Mouse (Mus musculus): Measurements from ENCODE around the gene Gadd45b.

Gadd45b gene

DNA sequence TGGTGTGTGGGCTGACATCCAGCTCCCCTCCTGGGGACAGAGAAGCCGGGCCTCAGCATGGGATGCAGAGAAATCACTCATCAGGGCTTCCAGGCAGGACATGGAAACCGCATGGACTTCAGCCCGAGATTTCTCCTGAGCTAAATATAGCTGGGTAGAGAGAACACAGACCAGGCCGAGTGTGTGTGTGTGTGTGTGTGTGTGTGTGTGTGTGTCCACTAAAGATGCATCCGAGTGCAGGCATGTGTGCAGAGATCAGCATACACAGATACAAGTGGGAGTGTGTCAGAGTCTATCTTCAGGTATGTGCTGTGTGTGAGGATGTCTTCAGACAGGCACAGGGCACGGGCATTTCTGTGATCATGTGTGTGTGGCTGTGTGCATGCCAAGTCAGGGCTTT, 25.0 kb downstream of the Gadd45b start:
- intact Hi-C loops (cut with DNase I): no loop called here

DNA sequence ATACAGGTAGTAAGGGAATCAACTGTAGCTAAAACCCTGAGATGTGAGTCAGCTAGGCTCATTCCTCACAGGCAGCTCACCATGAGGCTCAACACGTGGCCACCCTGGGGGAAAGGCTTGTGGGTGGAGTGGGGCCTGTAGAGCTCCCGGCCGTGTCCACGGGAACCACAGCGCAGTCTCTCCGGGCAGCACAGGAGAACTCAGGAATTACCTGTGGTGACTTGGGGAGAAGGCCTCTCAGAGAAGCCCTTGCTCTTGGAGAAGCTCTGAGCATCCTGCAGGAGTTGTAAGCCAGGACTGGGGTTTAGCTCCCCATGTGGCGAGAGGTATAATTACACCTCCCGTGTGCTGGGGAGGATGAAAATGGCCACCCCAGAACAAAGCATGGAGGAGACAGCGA, 25.7 kb downstream of the Gadd45b start:
- intact Hi-C loops (cut with DNase I): no loop called here

DNA sequence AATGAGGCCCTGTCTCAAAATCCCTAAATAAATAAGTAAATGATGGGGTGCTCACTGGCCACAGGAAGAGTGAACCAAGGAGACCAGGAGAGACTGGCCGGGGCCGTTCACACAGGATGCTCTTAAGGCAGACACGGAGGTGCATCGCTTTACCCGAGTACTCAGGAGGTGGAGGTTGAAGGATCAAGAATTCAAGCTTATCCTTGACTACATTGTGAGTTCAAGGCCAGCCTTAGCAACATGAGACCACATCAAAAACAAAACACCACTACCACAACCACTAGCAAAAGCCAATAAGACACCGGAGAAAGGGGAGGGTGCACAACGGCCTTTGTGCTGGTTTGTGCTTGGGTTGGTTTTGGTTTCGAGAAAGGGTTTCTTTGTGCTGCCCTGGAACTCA, 26.5 kb downstream of the Gadd45b start:
- intact Hi-C loops (cut with DNase I): no loop called here

DNA sequence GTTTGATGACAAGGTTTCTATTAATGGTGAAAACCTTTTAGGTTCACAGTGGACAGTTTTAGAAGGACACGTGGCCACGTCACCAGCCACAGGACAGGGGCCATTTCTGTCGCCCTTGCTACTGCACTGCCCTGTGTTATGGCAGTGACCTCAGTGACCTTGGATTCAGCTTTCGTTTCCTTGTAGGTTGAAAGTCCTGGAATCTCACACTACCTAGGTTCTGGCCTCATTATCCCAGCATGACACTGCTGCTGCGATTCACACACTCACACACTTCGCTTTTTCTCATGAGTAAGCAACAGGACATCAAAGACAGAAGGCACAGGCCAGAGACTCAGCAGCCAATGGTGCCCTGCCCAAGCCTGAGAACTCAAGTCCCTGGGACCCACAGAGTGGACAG, 27.0 kb downstream of the Gadd45b start:
- intact Hi-C loops (cut with DNase I): no loop called here

DNA sequence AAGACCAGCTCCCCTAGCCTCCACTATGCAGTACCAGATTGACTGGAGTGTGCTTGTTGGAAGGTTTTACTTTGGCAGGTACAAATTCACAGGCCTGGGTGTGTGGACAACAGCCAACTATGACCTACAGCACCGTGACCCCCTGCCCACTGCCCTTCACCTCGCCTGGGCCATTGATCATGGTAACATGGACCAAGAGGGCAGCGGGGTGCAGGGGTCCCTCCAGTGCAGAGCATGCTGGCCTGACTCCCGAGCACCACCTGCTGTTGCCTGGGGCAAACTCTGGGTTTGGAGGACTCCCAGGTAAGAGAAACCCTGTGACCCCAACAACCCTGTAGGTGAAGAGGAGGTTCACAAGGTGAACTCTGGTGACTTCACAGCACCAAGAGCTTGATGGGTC, 27.9 kb downstream of the Gadd45b start:
- intact Hi-C loops (cut with DNase I): no loop called here

DNA sequence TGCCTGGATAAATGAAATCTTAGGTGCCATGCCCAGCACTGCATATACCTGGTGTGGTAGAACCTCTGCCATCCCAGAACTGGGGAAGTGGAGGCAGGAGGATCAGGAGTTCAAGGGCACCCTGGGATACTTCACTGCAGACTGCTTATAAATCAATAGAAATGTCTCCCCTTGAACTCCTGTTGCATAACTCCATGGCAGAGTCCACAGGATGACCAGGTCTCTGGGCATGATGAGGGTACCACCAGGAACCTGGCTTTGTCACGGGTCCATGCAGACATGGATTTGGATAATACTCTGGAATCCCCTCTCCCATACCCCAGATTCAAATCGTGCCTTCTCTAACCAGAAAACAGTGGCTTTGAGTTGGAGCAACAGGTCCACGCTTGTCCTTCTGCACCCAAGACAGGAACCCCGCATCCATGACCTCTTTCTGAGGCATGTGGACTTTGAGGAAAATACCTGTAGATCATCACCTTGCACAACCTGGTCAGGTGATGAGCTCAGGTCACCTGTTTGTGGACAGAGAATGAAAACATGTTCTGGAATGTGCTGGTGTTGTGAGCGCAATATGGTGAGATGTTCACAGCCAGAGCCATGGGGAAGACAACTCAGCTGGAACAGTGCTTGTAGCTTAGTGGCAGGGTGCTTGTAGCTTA, 29.2 kb downstream of the Gadd45b start:
- intact Hi-C loops (cut with DNase I): no loop called here

DNA sequence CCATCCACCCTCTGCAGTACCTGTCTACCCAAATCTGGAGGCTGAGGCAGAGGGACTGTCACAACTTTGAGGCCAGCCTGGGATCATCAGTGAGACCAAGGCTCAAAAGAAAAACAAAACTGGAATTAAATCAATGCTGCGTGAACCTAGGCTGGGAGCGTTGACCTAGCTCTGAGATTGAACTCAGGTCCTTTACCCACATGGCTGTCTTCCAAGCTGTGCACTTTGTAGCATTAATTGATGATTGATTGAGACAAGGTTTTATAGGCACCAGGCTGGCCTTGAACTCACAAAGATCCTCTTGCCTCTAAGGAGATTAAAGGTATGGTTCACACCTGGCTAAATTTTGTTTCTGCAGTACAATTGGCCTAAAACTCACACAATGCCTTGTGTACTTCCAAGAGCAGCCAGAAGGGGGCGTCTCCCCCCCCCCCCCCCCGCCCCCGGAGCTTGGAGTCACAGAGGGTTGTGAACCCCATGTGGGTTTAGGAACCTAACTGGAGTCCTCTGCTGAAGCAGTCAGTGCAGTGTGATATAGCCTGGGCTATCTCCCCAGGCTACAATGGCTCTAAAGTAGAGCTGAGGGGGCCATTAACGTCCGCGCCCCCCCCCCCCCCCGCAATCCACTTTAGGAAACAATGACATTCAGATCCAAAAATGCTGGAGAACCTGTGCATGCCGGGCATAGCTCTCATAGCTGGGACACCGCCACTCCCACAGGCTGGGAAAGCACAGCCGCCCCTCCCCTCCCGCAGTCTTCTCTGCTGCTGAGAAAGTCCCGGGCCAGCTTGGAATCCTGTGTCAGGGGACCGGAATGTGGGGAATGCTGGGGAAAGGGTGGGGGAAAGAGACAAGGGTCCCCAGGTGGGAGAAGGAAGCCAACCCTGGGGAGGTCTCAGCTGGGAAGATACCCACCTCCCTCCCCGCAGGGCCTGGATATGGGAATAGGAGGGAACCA, 31.0 kb downstream of the Gadd45b start:
- intact Hi-C loops (cut with DNase I): no loop called here

DNA sequence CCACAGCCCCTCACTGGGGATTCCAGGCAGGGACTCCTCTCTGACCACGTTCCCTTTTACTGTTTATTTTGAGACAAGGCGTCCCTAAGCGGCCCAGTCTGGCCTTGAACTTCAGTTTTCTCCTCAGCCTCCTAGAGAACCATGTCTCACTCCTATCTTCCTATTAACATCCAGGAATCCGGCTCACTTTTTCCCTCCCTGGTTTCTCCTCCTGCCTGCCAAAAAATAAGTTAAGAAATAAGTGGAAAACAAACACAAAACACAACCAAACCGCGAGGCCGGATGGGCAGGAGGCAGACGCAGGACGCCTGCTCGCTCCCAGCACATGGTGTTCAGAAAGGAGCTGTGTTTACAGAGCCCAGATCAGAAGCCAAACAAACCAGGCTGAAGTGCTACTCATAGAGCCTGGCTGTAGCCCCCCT, 32.2 kb downstream of the Gadd45b start:
- intact Hi-C loops (cut with DNase I): no loop called here

DNA sequence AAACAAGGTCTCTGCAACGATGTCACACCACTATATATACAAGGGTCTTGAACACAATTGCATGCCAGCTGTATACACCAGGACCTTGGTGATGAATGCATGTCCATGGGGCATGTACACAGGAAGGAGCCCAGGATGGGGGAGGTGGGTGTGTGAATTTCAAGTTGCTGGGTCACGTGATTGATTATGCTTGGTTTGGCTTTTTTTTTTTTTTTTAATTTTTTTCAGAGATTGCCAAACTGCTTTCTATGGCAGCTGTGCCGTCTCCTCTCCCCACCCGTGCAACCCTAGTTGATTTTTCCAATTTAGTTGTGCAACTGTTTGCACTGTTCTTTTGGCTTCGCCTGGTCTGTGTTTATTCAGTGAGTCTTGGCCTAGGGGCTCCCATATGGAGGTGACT, 32.7 kb downstream of the Gadd45b start:
- intact Hi-C loops (cut with DNase I): no loop called here

DNA sequence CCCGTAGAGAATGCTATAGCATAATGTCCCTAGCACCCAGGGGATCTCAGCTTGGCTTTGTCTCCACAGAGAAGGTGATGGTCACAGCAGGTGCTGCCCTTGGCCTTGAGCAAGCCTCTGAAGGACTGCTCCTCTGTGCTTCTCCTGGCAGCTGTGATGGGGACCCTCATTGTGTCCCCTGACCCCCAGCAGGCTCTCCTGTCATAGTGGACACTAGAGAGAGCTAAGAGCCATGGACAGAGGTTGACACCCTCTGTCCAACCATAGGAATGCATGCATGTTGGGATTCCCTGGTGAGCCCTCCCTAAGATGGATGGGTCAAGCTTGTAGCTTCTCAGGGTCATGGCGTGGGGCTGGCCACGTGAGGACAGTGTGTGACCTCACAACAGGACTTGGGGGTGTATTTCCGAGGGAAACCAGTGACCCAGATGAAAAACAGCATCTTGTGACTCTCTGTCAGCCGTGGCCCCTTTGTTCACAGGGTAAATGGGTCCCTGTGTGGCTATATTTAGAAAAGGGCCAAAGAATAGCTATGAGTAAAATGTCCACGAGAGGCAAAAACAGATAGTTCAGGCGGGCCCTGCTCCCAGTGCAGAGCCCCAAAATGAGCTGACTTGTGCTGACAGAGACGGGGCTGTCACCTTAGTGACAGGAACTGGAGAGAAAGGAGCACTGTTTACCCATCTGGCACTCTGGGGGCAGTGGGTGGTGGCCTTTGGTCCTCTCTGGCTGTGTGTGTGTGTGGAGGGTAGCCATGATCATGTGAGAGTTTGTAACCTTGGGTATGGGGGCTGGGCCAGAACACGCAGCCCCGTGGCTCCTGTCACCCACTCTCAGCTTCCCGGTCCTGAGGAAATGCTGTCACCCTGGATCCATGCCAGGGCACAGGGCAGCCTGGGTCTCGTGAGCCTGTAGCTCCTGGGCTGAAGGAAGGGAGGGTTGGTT, 33.4 kb downstream of the Gadd45b start:
- intact Hi-C loops (cut with DNase I): no loop called here

DNA sequence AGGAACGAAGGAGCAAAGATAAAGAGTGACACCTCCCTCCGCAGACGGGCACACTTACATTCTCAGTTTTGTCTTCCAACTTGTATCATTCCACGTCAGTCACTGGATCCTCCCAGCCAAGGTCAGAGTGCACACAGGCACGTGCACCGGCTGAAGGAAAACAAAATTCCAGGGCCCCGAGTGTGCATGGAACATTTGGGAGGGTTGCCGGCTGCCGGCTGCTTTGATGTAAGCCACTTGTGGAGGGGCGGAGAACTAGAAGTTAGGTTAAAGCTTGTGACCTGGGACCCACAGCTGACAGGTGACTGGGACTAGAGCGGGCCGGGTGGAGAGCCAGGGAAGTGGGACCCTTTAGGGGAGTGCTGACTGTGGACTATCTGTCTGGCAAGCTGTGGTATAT, 36.4 kb downstream of the Gadd45b start:
- intact Hi-C loops (cut with DNase I): no loop called here

DNA sequence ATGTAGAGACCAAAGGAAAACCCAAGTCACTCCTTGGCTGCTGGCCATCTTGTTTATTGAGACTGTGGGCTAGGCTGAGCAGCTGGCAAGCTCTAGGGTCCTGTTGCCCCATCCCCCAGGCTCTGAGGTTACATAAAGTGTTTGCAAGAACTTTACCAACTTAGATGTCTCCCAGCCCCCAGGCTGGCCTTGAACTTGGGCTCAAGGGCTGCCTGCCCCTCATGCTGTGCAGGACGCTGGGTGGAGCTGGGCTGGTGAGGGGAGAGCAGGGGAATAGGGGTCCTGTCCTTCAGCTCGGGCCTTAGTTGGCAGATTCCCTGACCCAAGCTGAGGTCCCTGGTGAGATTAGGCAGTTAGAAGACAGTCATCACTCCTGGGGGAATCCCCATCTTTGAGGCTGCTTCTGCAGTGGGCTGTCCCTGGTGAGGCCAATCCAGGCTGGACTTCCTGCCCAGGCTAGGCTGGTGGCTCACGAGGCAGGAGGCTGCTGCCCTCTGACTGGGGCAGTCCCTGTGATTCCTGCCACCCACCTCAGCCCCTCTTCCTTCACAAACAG, 37.3 kb downstream of the Gadd45b start:
- intact Hi-C loops (cut with DNase I): no loop called here

DNA sequence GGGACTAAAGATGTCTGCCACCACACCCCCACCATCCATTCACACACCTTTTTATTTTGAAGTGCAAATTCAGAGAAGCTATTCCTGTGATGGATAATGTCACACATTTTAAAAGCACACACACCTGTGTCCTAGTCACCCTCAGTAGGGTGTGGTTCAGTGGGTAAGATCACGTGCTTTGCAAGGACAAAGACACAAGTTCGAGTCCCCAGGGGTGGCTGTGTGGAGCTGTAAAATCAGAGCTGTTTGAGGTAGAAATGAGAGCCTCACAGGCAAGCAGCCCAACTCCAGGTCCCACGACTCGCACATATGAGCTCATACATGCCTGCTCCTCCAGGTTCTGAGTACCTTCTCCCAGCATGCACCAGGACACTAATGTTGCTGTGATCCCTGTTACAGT, 38.2 kb downstream of the Gadd45b start:
- intact Hi-C loops (cut with DNase I): no loop called here

DNA sequence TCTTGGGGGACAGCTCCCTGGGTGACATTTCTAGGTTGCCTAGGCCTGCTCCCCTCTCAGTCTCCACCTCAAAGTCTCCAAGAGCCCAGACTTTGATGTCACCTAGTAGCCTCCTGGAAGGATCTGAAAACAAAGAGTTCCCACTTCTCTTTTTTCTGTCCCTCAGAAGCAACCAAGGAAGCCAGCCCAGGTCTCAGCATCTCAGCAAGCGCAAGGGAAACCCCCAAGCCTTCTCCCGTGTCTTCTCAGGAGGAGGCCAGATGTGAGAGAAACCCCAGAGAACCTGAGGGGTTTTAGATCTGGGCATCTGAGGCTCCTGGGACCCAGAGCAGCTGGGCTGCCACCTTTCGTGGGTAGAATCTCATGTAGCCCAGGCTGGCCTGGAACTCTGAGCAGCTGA, 39.4 kb downstream of the Gadd45b start:
- intact Hi-C loops (cut with DNase I): no loop called here

DNA sequence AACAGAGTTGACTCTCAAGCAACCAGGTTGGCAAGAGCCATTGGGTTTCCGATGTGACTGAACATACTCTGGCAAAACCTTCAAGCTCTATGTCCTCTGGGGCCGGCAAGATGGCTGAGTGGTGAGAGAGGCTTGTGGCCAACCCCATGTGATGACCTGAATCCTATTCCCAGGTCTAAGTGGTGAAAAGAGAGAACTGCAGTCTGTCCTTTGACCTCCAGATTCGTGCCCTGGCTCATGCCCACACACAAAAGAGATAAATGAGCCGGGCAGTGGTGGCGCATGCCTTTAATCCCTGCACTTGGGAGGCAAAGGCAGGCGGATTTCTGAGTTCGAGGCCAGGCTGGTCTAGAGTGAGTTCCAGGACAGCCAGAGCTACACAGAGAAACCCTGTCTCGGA, 40.3 kb downstream of the Gadd45b start:
- intact Hi-C loops (cut with DNase I): no loop called here

DNA sequence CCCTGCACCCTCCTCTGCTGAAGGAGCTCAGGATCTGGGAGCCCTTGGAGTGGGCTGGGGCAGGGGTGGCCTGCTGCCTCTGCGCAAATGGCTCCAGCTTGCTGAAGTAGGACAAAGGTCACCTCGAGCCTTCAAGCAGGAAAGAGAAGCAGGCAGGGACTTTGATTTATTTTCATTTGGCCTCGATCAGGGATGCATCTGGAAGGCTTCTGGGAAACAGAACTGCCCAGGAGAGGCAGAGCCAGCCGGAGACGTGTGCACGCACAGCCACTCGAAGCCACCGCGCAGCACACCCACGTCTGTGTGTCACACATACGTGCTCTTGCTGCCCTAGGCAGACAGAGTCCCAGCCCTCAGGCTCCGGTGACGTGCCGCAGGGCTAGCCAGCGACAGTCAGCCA, 41.7 kb downstream of the Gadd45b start:
- intact Hi-C loops (cut with DNase I): no loop called here

DNA sequence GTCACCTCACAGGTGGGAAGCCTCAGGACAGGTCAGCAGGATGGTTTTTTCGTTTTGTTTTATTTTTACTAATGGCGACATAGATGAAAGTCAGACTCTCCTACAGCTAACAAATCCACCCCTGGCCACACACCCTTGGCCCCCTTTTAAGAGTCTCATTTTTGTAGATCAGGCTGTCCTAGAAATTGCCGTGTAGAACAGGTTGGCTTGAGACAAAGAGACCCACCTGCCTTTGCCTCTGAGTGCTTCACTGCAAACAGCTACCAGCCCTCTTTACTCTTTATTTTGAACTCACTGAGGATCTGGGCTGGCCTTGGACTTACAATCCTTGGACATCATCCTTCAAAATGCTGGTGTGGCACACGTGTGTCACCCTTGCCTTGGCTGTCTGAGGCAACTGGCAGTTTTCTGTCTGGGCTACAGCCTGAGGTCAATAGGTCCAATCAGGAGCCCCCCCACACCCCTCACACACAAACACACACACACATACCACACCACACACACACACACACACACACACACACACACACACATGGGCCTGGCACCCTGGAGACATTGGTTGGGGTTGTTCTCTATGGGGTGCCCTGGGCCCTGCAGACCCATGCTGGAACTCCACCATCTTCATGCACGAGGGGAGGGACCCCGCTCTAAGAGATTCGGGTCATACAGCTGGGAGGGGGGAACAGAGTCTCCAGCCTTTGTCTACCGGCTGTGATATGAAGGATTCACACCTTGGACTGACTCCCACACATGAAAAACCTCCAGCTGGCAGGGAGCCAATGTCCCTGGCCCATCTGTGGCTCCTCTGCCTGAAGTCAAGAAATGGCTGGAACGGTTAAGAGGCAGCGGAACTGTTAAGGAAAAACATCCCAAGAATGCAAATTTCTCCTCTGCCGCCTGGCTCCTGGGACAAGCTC, 42.5 kb downstream of the Gadd45b start:
- intact Hi-C loops (cut with DNase I): no loop called here

DNA sequence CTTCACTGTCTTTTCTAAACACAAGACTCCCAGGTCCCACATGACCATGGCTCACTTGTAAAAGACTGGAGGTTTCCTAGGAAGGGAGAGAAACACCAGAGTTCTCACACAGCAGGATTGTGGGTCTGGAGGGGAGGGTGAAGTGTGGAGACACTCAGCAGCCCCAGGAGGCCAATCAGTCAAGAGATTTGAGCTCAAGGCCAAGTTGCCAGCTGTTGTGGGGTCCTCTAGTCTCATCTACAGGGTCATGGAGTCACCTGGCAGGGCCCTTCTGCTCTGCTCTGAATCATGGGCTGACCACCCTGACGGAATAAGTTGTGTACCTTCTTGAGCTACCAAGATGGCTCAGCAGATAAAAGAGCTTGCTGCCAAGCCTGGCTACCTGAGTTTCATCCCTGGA, 43.8 kb downstream of the Gadd45b start:
- intact Hi-C loops (cut with DNase I): no loop called here

DNA sequence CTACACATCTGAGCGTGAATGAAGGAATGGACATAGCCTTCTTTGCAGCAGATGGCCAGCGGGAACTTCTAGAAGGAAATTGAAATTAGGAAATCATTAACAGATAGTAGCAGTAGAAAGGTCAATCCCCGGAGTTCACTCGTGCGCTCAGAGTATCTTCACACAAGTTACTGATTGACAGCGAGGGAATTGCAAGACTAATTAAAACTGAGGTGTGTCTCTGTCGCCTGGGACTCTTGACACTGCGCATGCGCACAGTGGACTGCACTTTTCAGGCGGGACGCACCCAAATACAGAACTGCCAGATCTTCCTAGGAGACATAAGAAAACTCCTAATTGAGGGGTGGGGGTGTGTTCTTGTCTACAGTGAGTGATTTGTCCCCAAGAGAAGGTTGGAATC, 45.6 kb downstream of the Gadd45b start:
- intact Hi-C loops (cut with DNase I): no loop called here

DNA sequence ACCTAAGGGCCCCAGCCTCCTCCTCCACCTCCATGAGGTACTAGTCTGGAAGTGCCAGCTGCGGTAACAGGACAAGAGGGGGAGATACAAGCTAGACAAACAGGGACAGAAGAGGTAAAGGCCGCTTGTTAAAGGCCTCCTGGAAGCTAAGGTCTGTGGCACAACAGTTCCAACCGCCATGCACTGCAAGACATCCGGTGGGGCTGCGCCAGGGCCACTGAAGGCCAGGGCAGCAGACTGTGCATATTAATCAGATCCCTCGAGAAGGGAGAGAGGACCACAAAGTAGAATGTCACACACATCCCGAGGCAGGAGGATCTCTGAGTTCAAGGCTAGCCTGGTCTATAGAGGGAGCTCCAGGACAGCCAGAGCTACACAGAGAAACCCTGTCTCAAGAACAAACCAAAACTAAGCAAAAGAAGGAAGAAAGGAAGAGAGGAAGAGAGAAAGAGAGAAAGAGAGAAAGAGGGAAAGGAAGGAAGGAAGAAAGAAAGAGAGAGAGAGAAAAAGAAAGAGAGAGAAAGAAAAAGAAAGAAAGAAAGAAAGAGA, 51.8 kb downstream of the Gadd45b start:
- intact Hi-C loops (cut with DNase I): no loop called here
